In the genomic region with DNA sequence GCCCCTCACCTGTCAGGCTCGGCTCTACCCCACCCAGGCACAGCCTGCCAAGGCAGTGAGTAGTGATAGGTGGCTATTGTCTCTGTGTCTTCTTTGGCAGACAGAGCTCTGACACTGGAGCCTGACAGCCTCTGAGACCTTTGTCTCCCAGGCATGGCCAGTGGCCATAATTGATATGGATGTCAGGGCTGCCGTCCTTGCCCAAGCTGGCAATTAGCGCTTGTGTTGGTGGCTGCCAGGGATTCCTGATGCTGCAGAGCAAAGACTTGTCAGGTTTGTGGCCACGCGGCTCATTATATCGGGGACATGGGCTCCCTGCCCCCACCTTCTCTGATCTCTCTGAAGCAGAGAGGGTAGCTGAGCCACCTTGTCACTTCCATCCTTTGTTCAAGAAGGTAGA, we compare ENCODE assay signal across 14 mouse cellular contexts.
DNase-seq lines count a peak whose midpoint lies in the region; TF ChIP-seq lines count a peak whose summit lies in the region.
"Had no signal": no experiment of that assay in that cellular context is flagged by ENCODE, and none has a peak within 500 bp of the region (broad histone marks: within the 10 kb centered on the region; RNA-seq: fewer than 3 reads in every experiment).

No protein-coding gene starts in this region.

- peak; percentile 46 to 73 for DNase-seq in heart, adult 18-20 months
- DNase-seq in heart, adult 8-10 months (ENCODE audit: low spot score) = no peak
- DNase-seq in Muller cell, postnatal 12 days (ENCODE audit: inconsistent ontology term) = peak; percentile 73
- DNase-seq in brain, embryonic 14.5 days (ENCODE audit: low read depth) = peak; percentile 72
- peak; percentile 29 to 34 for DNase-seq in heart, postnatal 36 days
- no peak for DNase-seq in kidney, postnatal 10 days
- no peak for DNase-seq in ovary, postnatal 10 days (ENCODE audit: low spot score)
- DNase-seq: cerebellum, postnatal 14 days; embryo, embryonic 11 days; kidney, adult 11 months; kidney, postnatal 36 days; liver; lung, embryonic 14.5 days; thymus, postnatal 14 days had no signal

- TF ChIP-seq POLR2A in brain, embryonic 14.5 days (IDR thresholded peaks at IDR 0.05; ENCODE audit: borderline replicate concordance, extremely low read depth, insufficient read depth, insufficient read length, poor library complexity, severe bottlenecking) = no peak

- intact Hi-C loops in heart, postnatal 36 days (cut with DNase I) = no loop called here

- TF ChIP-seq CTCF in brain, embryonic 14.5 days (IDR thresholded peaks at IDR 0.05; ENCODE audit: borderline replicate concordance, extremely low read depth, insufficient read depth, insufficient read length) = no peak

Comparison
In these comparisons a context has a peak if more than half of its experiments do, and no peak if none do; other contexts are left out.
1. DNase-seq: peak in heart, adult 18-20 months (2 of 2), Muller cell, postnatal 12 days (single experiment), brain, embryonic 14.5 days (single experiment) and heart, postnatal 36 days (2 of 2); none in heart, adult 8-10 months (single experiment), kidney, postnatal 10 days (single experiment) and ovary, postnatal 10 days (single experiment).